Mouse (Mus musculus) midbrain, embryonic 12.5 days (tissue): ENCODE measurements at regions not wholly inside any gene's neighbourhood (a gene's known extent, or its start where the extent isn't known, plus 50 kb on each side); places are given as distances from the start of the nearest gene placed in this dataset.

ENCODE experiments used
- ATAC-seq: fragments of 200-750 bp; cut with Nextera tagmentation; 2 replicates; pipeline ENCODE4 v1.8.0; 2017; ENCODE audit warnings: low read depth, moderate TSS enrichment, moderate library complexity; ENCODE audit not compliant: low FRiP score
- H3K27ac ChIP-seq: fragments of 300-500 bp; sonication (generic); replicated peaks from 2 replicates; pipeline ENCODE4 v1.5.1; 2016; ENCODE audit warnings: mild to moderate bottlenecking
- H3K27me3 ChIP-seq: fragments of 300-500 bp; sonication (generic); 2 replicates; pipeline ENCODE4 v1.6.1; 2016; ENCODE audit warnings: mild to moderate bottlenecking
- H3K36me3 ChIP-seq: fragments of 300-500 bp; sonication (generic); 2 replicates; pipeline ENCODE4 v1.6.1; 2016
- H3K4me1 ChIP-seq: fragments of 300-500 bp; sonication (generic); 2 replicates; pipeline ENCODE4 v1.6.1; 2016
- H3K4me2 ChIP-seq: fragments of 300-500 bp; sonication (generic); replicated peaks from 2 replicates; pipeline ENCODE4 v1.6.1; 2016; ENCODE audit warnings: mild to moderate bottlenecking, moderate library complexity
- H3K4me3 ChIP-seq: fragments of 300-500 bp; sonication (generic); 2 replicates; pipeline ENCODE4 v1.5.1; 2016; ENCODE audit warnings: mild to moderate bottlenecking
- H3K9ac ChIP-seq: fragments of 300-500 bp; sonication (generic); replicated peaks from 2 replicates; pipeline ENCODE4 v1.6.1; 2016; ENCODE audit warnings: mild to moderate bottlenecking, moderate library complexity
- H3K9me3 ChIP-seq: fragments of 300-500 bp; sonication (generic); 2 replicates; pipeline ENCODE4 v1.6.1; 2016; ENCODE audit warnings: mild to moderate bottlenecking
- WGBS: fragments of 180-500 bp; shearing (Covaris S2); methylation state at CpG from one replicate; pipeline ENCODE4 v1.1.7; 2016; 5-methylcytosine and 5-hydroxymethylcytosine counted together

DNA sequence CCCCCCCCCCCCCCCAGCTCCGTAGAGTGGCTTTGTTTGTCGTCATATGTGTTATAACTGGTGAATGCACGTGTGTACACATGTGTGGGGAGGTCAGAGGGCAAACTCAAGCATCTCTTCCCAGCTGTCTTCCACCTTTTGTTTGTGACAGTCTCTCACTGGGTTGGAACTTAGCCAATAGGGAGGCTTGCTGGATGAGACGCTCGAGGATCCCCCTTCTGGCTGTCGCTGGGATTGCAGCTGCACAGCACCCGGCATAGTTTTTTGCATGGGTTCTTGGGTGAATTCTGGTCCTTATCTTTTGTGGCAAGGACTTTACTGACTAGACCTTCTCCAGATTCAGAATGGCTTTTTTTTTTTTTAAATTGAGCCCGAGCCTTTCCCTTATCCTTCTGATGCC lies 77.1 kb upstream of the Gjb5 start:
- Histone ChIP-seq H3K4me1 (no peaks in the 10 kb centered on the region; the same call in 1 of the 2 replicates), H3K27ac (no peak overlapping the region), H3K9me3 (no peaks in the 10 kb centered on the region), H3K36me3 (no peaks in the 10 kb centered on the region), H3K9ac (no peak overlapping the region), H3K4me2 (no peak overlapping the region), H3K4me3 (no peak overlapping the region), H3K27me3 (peaks cover 5% of the 10 kb centered on the region; the same call in 1 of the 2 replicates)
- WGBS, result 21% methylated on average over 8 of the region's 8 CpGs
- ATAC-seq, result no peak

DNA sequence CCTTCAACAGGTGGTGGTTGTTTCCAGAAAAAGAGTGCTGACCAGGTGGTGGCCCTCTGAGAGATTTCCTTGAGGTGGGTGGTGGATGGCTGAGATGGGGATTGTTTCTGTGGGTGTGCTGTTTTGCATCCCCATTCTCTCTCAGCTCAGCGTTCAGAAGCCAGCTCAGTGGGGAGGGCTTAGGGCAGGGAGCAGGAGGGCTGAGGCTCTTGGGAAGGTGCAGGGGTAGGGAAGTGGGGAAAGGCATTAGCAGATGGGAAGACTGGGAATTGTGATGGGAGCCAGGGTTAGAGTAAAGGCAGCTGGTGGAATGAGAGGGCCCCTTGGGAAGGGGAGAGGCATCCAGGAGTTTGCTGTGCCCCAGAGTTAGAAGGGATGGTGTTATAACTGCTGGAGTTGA lies 72.3 kb upstream of the Gjb5 start:
- Histone ChIP-seq H3K27ac (no peak overlapping the region), H3K4me3 (no peak overlapping the region), H3K36me3 (no peaks in the 10 kb centered on the region), H3K4me1 (peaks cover 7% of the 10 kb centered on the region), H3K27me3 (peaks cover 5% of the 10 kb centered on the region; the same call in 1 of the 2 replicates), H3K4me2 (no peak overlapping the region), H3K9me3 (no peaks in the 10 kb centered on the region), H3K9ac (no peak overlapping the region)
- ATAC-seq, result no peak
- 0% methylated on average over 1 of the region's 1 CpGs for WGBS

DNA sequence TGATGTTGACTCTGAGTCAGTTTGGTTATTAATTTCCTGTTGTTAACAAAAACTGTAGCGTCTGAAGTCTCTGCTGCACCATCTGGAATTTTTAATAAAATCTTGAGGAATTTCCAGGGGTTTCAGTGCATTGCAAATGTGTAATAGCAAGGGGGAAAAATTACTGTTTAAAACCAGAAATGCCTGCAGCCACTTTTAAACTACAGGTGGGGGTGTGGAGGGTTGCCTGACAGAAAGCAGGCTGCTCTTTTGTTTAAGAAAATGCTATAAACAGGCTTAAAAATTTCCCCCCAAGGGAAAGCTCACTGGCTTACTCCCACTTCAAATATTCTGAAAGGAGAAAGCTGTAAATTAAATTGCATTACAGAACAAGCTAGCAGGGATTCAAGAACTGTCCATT lies 71.8 kb upstream of the Gjb5 start:
- peaks cover 7% of the 10 kb centered on the region for H3K4me1 ChIP-seq
- no peak overlapping the region for H3K9ac ChIP-seq
- WGBS, result 89% methylated on average over 1 of the region's 1 CpGs
- H3K36me3 ChIP-seq, result no peaks in the 10 kb centered on the region
- no peak for ATAC-seq
- no peak overlapping the region for H3K4me2 ChIP-seq
- peaks cover 5% of the 10 kb centered on the region; the same call in 1 of the 2 replicates for H3K27me3 ChIP-seq
- H3K27ac ChIP-seq, result no peak overlapping the region
- no peaks in the 10 kb centered on the region for H3K9me3 ChIP-seq
- H3K4me3 ChIP-seq, result no peak overlapping the region

DNA sequence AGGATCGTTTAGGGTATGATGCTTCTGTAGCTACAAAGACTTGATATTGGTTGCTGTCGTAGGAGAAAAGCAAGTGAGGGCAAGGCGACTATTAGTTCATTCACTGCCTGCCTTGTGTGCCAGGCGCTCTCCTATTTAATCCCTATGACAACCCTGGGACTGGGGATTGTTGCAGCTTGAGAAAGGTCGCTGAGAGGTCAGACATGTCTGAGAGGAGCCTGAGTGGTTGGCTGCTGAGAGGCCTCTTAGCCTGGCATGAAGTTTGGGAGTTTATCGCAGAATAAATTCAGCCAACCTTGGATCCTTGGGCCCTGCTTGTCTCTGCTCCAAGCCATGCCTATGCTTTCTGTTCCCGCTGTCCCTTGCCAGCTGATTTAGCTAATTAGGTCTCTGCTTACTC lies 65.9 kb upstream of the Gjb5 start:
- peaks cover 21% of the 10 kb centered on the region for H3K4me1 ChIP-seq
- 53% methylated on average over 7 of the region's 7 CpGs for WGBS
- no peak overlapping the region for H3K27ac ChIP-seq
- H3K27me3 ChIP-seq, result peaks cover 8% of the 10 kb centered on the region; the same call in 1 of the 2 replicates
- no peak overlapping the region for H3K4me3 ChIP-seq
- H3K4me2 ChIP-seq, result no peak overlapping the region
- no peaks in the 10 kb centered on the region for H3K36me3 ChIP-seq
- H3K9ac ChIP-seq, result no peak overlapping the region
- no peak for ATAC-seq
- H3K9me3 ChIP-seq, result no peaks in the 10 kb centered on the region

DNA sequence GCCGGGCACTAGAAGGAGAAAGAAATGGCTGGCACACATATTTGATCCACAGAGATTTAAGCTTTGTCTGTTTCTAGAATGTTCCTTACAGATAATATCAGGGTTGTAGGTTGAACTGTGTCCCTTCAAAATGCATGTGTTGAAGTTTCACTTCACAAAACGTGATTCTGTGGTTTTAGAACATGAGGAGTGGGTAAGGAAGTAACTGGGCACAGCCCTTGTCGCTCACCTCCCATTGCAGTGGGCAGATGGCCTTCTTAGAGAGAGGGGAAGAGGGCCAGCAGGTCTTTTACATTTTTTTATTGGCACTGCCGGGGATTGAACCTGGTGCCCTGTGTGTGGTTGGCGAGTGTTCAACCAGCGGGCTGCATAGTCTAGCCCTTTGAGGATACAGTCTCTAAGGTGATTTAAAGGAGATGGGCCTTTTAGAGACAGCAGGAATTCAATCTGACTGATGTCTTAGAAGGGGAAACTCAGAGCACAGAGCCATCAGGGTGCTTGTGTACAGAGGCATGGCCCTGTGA lies 64.0 kb upstream of the Gjb5 start:
- Histone ChIP-seq H3K4me2 (no peak overlapping the region), H3K4me1 (peaks cover 24% of the 10 kb centered on the region), H3K27ac (no peak overlapping the region), H3K4me3 (no peak overlapping the region), H3K9me3 (no peaks in the 10 kb centered on the region), H3K9ac (no peak overlapping the region), H3K36me3 (no peaks in the 10 kb centered on the region), H3K27me3 (peaks cover 8% of the 10 kb centered on the region; the same call in 1 of the 2 replicates)
- 86% methylated on average over 6 of the region's 6 CpGs for WGBS
- ATAC-seq, result no peak

DNA sequence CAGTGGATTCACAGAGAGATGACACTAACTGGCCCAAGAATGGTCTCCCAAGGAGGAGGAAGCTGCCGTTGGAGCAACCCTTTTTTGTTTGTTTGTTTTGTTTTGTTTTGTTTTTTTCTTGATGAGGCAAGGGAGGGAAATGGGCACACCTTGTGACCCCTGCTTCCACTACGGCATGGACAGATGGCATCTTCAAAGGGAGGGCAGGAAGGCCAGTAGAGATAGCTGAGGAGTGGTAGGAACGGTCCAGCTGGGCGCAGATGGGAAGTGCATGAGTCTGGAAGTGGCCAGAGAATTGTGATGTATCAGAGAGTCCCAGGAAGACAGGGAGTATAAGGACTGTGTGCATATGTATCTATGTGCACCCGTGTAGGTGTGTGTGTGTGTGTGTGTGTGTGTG lies 63.1 kb upstream of the Gjb5 start:
- WGBS, result 87% methylated on average over 5 of the region's 5 CpGs
- Histone ChIP-seq H3K27ac (no peak overlapping the region), H3K27me3 (peaks cover 8% of the 10 kb centered on the region; the same call in 1 of the 2 replicates), H3K4me3 (no peak overlapping the region), H3K9ac (no peak overlapping the region), H3K9me3 (no peaks in the 10 kb centered on the region), H3K36me3 (no peaks in the 10 kb centered on the region), H3K4me2 (no peak overlapping the region), H3K4me1 (peaks cover 20% of the 10 kb centered on the region)
- ATAC-seq, result no peak

DNA sequence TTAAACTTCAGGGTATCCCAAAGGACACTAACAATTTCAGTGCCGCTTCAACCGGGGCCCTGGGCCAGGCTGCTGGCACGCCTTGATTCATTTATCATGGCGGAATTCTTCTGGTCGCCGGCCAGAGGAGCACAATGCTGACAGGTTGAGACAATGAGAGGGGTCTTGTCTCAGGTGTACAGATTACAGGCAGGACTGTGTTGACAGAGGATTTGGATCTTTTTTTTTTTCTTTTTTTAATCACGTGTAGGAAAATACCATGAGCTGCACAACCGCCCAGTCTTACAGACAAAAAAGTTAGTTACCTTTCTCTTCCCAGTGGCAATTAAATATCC lies 61.8 kb upstream of the Gjb5 start:
- H3K4me1 ChIP-seq, result peaks cover 17% of the 10 kb centered on the region
- H3K36me3 ChIP-seq, result no peaks in the 10 kb centered on the region
- peak overlapping the region; percentile 77 for H3K27ac ChIP-seq
- peak; percentile 41; the same call in 1 of the 2 replicates for ATAC-seq
- no peak overlapping the region for H3K4me3 ChIP-seq
- no peaks in the 10 kb centered on the region for H3K9me3 ChIP-seq
- no peak overlapping the region for H3K9ac ChIP-seq
- WGBS, result 35% methylated on average over 8 of the region's 8 CpGs
- peak overlapping the region; percentile 29 for H3K4me2 ChIP-seq
- H3K27me3 ChIP-seq, result peaks cover 8% of the 10 kb centered on the region; the same call in 1 of the 2 replicates

DNA sequence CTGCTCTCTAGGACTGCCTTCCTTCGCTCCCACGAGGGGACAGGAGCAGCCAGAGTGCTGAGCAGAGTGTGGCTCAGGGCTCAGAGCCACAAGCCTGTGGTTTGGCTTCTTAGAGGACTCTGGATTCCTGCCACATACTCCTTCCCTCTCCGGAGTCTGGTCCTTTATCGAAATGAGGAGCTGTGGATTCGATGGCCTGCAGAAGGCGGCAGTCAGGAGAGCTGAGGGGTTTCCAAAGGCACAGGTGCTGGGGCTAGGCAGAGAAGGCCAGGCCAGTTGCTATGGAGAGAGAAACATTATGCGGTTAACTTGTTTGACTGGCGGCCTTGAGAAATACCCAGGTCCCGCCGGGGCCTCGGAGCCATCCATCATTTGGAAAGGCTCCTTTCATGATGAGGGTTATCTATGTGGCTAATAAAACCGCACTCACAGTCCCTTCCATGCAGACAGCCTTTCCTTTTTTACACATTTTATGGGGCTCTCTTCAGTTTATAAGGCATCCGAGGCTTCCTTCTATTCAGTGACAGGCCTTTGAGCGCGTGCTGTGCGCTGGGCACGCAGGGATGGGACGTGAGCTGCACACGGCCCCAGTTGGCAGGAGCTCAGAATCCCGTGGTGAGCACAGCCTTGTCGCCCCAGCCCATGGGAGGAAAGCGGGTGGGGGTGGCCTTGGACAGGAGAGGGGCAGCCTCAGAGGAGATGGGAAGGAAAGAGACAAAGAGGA lies 61.2 kb upstream of the Gjb5 start:
- ATAC-seq, result peak; percentile 66
- Histone ChIP-seq H3K27ac (peak overlapping the region; percentile 77), H3K36me3 (no peaks in the 10 kb centered on the region), H3K9ac (peak overlapping the region; percentile 15; the same call in 1 of the 2 replicates), H3K4me1 (peaks cover 17% of the 10 kb centered on the region), H3K4me3 (no peak overlapping the region), H3K27me3 (peaks cover 8% of the 10 kb centered on the region; the same call in 1 of the 2 replicates), H3K9me3 (no peaks in the 10 kb centered on the region), H3K4me2 (peak overlapping the region; percentile 29)
- WGBS, result 29% methylated on average over 22 of the region's 22 CpGs

DNA sequence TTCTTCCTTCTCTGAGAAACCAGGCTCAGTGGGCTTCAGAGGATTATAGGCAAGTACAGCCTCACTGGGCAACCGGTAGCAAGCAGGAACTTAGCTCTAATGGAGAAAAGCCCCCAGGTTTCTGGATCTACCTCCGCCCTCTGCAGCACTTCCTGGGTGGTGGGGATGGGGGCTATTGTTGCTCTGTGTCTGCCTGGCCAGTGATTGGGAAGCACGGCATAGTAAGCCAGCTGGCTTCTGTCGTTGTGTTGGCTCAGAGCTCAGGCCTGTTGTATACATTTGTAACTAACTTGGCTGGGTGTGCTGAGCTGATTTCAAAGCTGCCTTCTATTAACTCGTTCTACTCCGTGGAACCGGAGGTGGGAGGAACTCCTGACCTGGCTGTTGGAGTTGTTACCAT lies 58.9 kb upstream of the Gjb5 start:
- no peaks in the 10 kb centered on the region for H3K9me3 ChIP-seq
- H3K9ac ChIP-seq, result no peak overlapping the region
- 63% methylated on average over 7 of the region's 7 CpGs for WGBS
- no peaks in the 10 kb centered on the region for H3K36me3 ChIP-seq
- H3K4me2 ChIP-seq, result no peak overlapping the region
- H3K27me3 ChIP-seq, result peaks cover under 1% of the 10 kb centered on the region; the same call in 1 of the 2 replicates
- no peak for ATAC-seq
- no peak overlapping the region for H3K27ac ChIP-seq
- H3K4me1 ChIP-seq, result peaks cover 12% of the 10 kb centered on the region
- no peak overlapping the region for H3K4me3 ChIP-seq

DNA sequence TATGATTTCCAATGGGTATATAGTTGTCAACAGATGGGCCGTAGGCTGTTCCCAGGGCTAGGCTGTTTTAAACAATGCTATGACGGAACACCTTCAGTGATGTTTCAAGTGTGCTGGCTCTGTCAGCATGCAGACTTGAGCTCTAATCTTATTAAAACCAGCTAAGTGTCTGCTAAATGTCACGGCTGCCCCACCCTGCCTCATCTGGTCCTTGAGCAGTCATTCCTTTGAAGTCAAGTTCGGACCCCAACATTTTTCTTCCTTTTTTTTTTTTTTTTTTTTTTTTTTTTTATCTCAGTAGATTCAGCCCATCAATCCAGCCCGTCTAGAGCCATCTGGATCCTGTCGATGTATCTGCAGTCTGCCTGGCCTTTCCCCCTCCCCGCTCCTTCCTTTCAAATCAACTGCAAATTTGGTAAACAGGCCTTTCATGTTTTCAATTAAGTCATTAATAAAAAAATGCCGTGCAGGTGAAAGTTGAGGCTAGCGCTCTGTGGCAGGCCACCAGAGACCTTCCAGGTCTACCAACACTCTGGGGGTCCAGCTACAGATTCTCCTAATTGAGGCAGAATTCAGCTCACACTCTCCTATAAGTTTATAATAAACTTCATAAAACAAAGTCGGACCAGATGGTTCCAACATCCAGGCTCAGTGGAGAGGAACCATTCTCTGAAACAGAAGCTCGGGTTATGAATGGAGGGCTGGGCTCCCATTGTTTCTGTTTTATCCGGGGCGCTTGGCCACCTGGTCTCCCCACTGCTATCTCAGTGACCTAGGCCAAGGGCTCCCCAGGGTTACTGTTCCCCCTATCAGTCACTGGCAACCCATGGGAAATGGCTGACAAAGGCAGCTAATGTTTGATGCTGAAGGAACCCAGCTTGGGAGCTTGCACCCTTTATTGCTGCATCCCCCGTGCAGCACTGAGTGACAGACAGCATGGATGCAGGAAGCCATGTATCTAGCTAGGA lies 56.3 kb upstream of the Gjb5 start:
- H3K4me1 ChIP-seq, result peaks cover 7% of the 10 kb centered on the region
- no peak overlapping the region for H3K4me2 ChIP-seq
- no peaks in the 10 kb centered on the region for H3K9me3 ChIP-seq
- no peaks in the 10 kb centered on the region for H3K36me3 ChIP-seq
- H3K27me3 ChIP-seq, result peaks cover 6% of the 10 kb centered on the region
- H3K4me3 ChIP-seq, result no peak overlapping the region
- no peak overlapping the region for H3K27ac ChIP-seq
- 38% methylated on average over 14 of the region's 14 CpGs for WGBS
- H3K9ac ChIP-seq, result no peak overlapping the region
- ATAC-seq, result peak; percentile 30; the same call in 1 of the 2 replicates
